Mouse (Mus musculus) forebrain, embryonic 11.5 days (tissue): ENCODE measurements at regions not wholly inside any gene's neighbourhood (a gene's known extent, or its start where the extent isn't known, plus 50 kb on each side); places are given as distances from the start of the nearest gene placed in this dataset.
A peak's percentile ranks its signal among the peaks of the same experiment; 100 is the strongest.

Experiments used
- ATAC-seq: fragments of 200-750 bp; cut with Nextera tagmentation; replicated peaks from 2 replicates; pipeline ENCODE4 v1.8.0; 2017; ENCODE audit warnings: moderate TSS enrichment; ENCODE audit not compliant: low FRiP score
- DNase-seq: peaks from one replicate; pipeline ENCODE4 v3.0.0-alpha.2; 2017; ENCODE audit warnings: low spot score
- H3K27ac ChIP-seq: fragments of 300-500 bp; sonication (generic); 2 replicates; pipeline ENCODE4 v1.5.1; 2014; ENCODE audit warnings: low read depth, low read length
- H3K27me3 ChIP-seq: fragments of 300-500 bp; sonication (generic); 2 replicates; pipeline ENCODE4 v1.6.1; 2014; ENCODE audit warnings: mild to moderate bottlenecking, low read length, mixed read lengths; ENCODE audit not compliant: control insufficient read depth, insufficient read depth
- H3K36me3 ChIP-seq: fragments of 300-500 bp; sonication (generic); 2 replicates; pipeline ENCODE4 v1.6.1; 2014; ENCODE audit warnings: mild to moderate bottlenecking, low read length, moderate library complexity, mixed read lengths; ENCODE audit not compliant: control insufficient read depth, insufficient read depth
- H3K4me1 ChIP-seq: fragments of 300-500 bp; sonication (generic); replicated peaks from 2 replicates; pipeline ENCODE4 v1.6.1; 2014; ENCODE audit warnings: low read length, mixed read lengths; ENCODE audit not compliant: control insufficient read depth, insufficient read depth
- H3K4me2 ChIP-seq: fragments of 300-500 bp; sonication (generic); 2 replicates; pipeline ENCODE4 v1.6.1; 2014; ENCODE audit warnings: low read depth, mild to moderate bottlenecking, low read length, moderate library complexity, mixed read lengths; ENCODE audit not compliant: severe bottlenecking
- H3K4me3 ChIP-seq: fragments of 300-500 bp; sonication (generic); 2 replicates; pipeline ENCODE4 v1.5.1; 2014; ENCODE audit warnings: low read depth, low read length
- H3K9ac ChIP-seq: fragments of 300-500 bp; sonication (generic); 2 replicates; pipeline ENCODE4 v1.6.1; 2014; ENCODE audit warnings: low read length
- H3K9me3 ChIP-seq: fragments of 300-500 bp; sonication (generic); 2 replicates; pipeline ENCODE4 v1.6.1; 2016; ENCODE audit warnings: low read length, mixed read lengths; ENCODE audit not compliant: control insufficient read depth
- WGBS: fragments of 180-500 bp; shearing (Covaris S2); extraction: QIAGEN DNeasy Blood & Tissue Kit; methylation state at CpG from one replicate; pipeline ENCODE4 v1.1.7; 2014; 5-methylcytosine and 5-hydroxymethylcytosine counted together

GRCm38 (mm10) chr1:89279382-89279781, 175.2 kb upstream of the Agap1 start:
- Histone ChIP-seq H3K9ac (no peak overlapping the region), H3K4me2 (no peak overlapping the region), H3K27me3 (no peaks in the 10 kb centered on the region), H3K27ac (no peak overlapping the region), H3K36me3 (no peaks in the 10 kb centered on the region), H3K4me1 (no peaks in the 10 kb centered on the region), H3K4me3 (no peak overlapping the region), H3K9me3 (no peaks in the 10 kb centered on the region)
- 82% methylated on average over 5 of the region's 5 CpGs for WGBS
- DNase-seq (peak; percentile 39), ATAC-seq (no peak)

- no peak overlapping the region for H3K4me2 ChIP-seq
Observed at GRCm38 (mm10) chr1:89281107-89281655, 173.4 kb upstream of the Agap1 start.

GRCm38 (mm10) chr1:89285041-89285440, 169.6 kb upstream of the Agap1 start:
- Histone ChIP-seq H3K27ac (no peak overlapping the region), H3K4me2 (no peak overlapping the region), H3K9me3 (no peaks in the 10 kb centered on the region), H3K4me3 (no peak overlapping the region), H3K9ac (no peak overlapping the region), H3K27me3 (no peaks in the 10 kb centered on the region), H3K4me1 (no peaks in the 10 kb centered on the region), H3K36me3 (no peaks in the 10 kb centered on the region)
- peak; percentile 39 for DNase-seq
- WGBS = 63% methylated on average over 4 of the region's 4 CpGs
- no peak for ATAC-seq

More at GRCm38 (mm10) chr1:89281107-89281655, 173.4 kb upstream of the Agap1 start:
- no peak overlapping the region for H3K9ac ChIP-seq
- no peak overlapping the region for H3K27ac ChIP-seq
- H3K27me3 ChIP-seq = no peaks in the 10 kb centered on the region
- no peaks in the 10 kb centered on the region for H3K9me3 ChIP-seq
- no peaks in the 10 kb centered on the region for H3K4me1 ChIP-seq
- 75% methylated on average over 1 of the region's 1 CpGs for WGBS
- H3K4me3 ChIP-seq = no peak overlapping the region
- peak; percentile 37 for DNase-seq
- H3K36me3 ChIP-seq = no peaks in the 10 kb centered on the region
- ATAC-seq = no peak

- no peak overlapping the region for H3K27ac ChIP-seq
- no peaks in the 10 kb centered on the region for H3K27me3 ChIP-seq
- no peak overlapping the region for H3K9ac ChIP-seq
- H3K4me3 ChIP-seq = no peak overlapping the region
- no peaks in the 10 kb centered on the region for H3K9me3 ChIP-seq
- WGBS = 87% methylated on average over 10 of the region's 10 CpGs
- H3K36me3 ChIP-seq = no peaks in the 10 kb centered on the region
- ATAC-seq = no peak
- DNase-seq = peak; percentile 29
- H3K4me2 ChIP-seq = no peak overlapping the region
- H3K4me1 ChIP-seq = no peaks in the 10 kb centered on the region
Observed at GRCm38 (mm10) chr1:89287136-89287795, 167.3 kb upstream of the Agap1 start.

GRCm38 (mm10) chr1:89288001-89288400, 166.6 kb upstream of the Agap1 start:
- H3K27ac ChIP-seq = no peak overlapping the region
- no peak overlapping the region for H3K4me3 ChIP-seq
- H3K9ac ChIP-seq = no peak overlapping the region
- H3K36me3 ChIP-seq = no peaks in the 10 kb centered on the region
- H3K27me3 ChIP-seq = no peaks in the 10 kb centered on the region
- no peak for ATAC-seq
- no peak overlapping the region for H3K4me2 ChIP-seq
- H3K4me1 ChIP-seq = no peaks in the 10 kb centered on the region
- DNase-seq = peak; percentile 18
- no peaks in the 10 kb centered on the region for H3K9me3 ChIP-seq

- Histone ChIP-seq H3K27ac (no peak overlapping the region), H3K36me3 (no peaks in the 10 kb centered on the region), H3K4me2 (no peak overlapping the region), H3K4me3 (no peak overlapping the region), H3K4me1 (no peaks in the 10 kb centered on the region), H3K27me3 (no peaks in the 10 kb centered on the region), H3K9me3 (no peaks in the 10 kb centered on the region), H3K9ac (no peak overlapping the region)
- ATAC-seq (no peak), DNase-seq (peak; percentile 20)
- 86% methylated on average over 2 of the region's 2 CpGs for WGBS
Observed at GRCm38 (mm10) chr1:89288921-89289320, 165.7 kb upstream of the Agap1 start.

- H3K27ac ChIP-seq = no peak overlapping the region
- H3K4me3 ChIP-seq = no peak overlapping the region
- no peak overlapping the region for H3K4me2 ChIP-seq
- ATAC-seq (no peak), DNase-seq (no peak)
- H3K9me3 ChIP-seq = no peaks in the 10 kb centered on the region
- H3K9ac ChIP-seq = no peak overlapping the region
- H3K4me1 ChIP-seq = no peaks in the 10 kb centered on the region
- H3K27me3 ChIP-seq = no peaks in the 10 kb centered on the region
- no peaks in the 10 kb centered on the region for H3K36me3 ChIP-seq
- 82% methylated on average over 3 of the region's 3 CpGs for WGBS
Observed at GRCm38 (mm10) chr1:89296691-89297090, 157.9 kb upstream of the Agap1 start.

GRCm38 (mm10) chr1:89297766-89298165, 156.8 kb upstream of the Agap1 start:
- 91% methylated on average over 11 of the region's 11 CpGs for WGBS
- Histone ChIP-seq H3K9me3 (no peaks in the 10 kb centered on the region), H3K27ac (no peak overlapping the region), H3K4me1 (no peaks in the 10 kb centered on the region), H3K36me3 (no peaks in the 10 kb centered on the region), H3K4me3 (no peak overlapping the region), H3K27me3 (no peaks in the 10 kb centered on the region), H3K4me2 (no peak overlapping the region), H3K9ac (no peak overlapping the region)
- no peak for ATAC-seq
- no peak for DNase-seq

- WGBS = 91% methylated on average over 6 of the region's 6 CpGs
- DNase-seq (no peak), ATAC-seq (no peak)
- Histone ChIP-seq H3K9me3 (no peaks in the 10 kb centered on the region), H3K4me2 (no peak overlapping the region), H3K27me3 (no peaks in the 10 kb centered on the region), H3K9ac (no peak overlapping the region), H3K4me3 (no peak overlapping the region), H3K4me1 (no peaks in the 10 kb centered on the region), H3K36me3 (no peaks in the 10 kb centered on the region), H3K27ac (no peak overlapping the region)
Observed at GRCm38 (mm10) chr1:89301151-89301550, 153.5 kb upstream of the Agap1 start.
